7 mouse cellular contexts compared by ENCODE assay signal in the genomic region with DNA sequence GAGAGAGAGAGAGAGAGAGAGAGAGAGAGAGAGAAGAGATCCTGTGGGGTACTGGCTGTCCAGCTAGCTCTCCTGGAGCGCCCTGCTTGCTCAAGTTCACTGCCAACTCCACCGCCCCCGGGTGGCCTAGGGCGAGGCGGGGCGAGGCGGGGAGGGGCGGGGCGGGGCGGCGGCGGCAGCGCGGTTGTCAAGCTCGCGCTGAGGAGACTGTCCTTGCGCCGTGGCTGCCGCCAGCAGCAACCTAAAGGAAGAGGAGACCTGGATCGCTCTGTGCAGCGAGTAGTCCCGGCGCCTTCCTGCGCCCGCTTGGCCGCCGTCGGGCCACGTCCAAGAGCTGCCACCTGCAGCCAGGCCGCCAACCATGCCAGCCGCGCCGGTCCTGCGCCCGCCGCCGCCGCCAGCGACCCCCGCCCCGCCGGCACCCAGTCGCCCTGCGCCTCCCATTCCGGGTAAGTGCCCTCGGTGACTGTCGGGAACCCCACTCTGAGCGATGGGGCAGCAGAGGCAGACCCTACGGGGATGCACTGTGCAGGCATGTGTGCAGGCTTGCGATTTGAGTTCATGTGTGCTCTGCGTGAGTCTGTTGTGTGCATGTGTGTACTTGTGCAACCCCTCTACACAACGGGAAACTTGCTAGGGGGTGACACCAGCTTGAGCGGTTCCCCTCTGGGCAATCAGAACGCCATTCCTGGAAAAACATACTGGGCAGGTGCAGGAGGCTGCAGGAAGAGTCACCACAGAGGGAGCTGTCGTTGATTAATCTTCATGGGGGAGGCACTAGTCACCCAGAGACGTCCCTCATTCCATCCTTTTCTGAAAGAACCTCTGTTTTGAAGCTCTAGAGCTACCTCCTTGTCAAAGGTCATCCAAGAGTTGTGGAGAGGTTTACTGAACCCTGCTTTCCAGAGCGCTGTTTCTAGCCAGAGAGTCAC. TPM values are rescaled to one million over a fixed set of nuclear protein-coding genes. Genes with fewer than 3 reads are reported as not detected.
DNase-seq lines count a peak whose midpoint lies in the region; ATAC-seq and TF ChIP-seq lines count a peak whose summit lies in the region.

Gene Dclk3 (plus strand): TSS at position 178 of the 932 bp plus-strand sequence.

- H3K36me3 ChIP-seq in E14TG2a.4 (ENCODE audit: insufficient read depth, low read length): no peaks in the 10 kb centered on the region
- H3K36me3 ChIP-seq in forebrain, embryonic 12.5 days (replicated peaks): no peaks in the 10 kb centered on the region
- H3K36me3 ChIP-seq in hindbrain, embryonic 15.5 days: no peaks in the 10 kb centered on the region
- no peaks in the 10 kb centered on the region for H3K36me3 ChIP-seq in limb, embryonic 11.5 days (ENCODE audit: control insufficient read depth, insufficient read depth, low read length)
- H3K36me3 ChIP-seq in midbrain, embryonic 10.5 days: no peaks in the 10 kb centered on the region
- H3K36me3 ChIP-seq in testis, adult 2 months (ENCODE audit: control insufficient read depth, insufficient read depth, low read length): no peaks in the 10 kb centered on the region

- DNase-seq in R1 (ENCODE audit: low read depth, low spot score): peak; percentile 39
- peak; percentile 42 for DNase-seq in limb, embryonic 11.5 days (ENCODE audit: low spot score)
- DNase-seq in midbrain, embryonic 10.5 days (ENCODE audit: low spot score): peak; percentile 32

- H3K27me3 ChIP-seq in E14TG2a.4 (ENCODE audit: insufficient read depth, low read length): peaks cover 49% of the 10 kb centered on the region
- H3K27me3 ChIP-seq in forebrain, embryonic 12.5 days: peaks cover 42% of the 10 kb centered on the region
- peaks cover 13% of the 10 kb centered on the region; the same call in 1 of the 2 replicates for H3K27me3 ChIP-seq in hindbrain, embryonic 15.5 days
- peaks cover 23% of the 10 kb centered on the region for H3K27me3 ChIP-seq in limb, embryonic 11.5 days (ENCODE audit: control insufficient read depth, insufficient read depth, low read length)
- peaks cover 48% of the 10 kb centered on the region for H3K27me3 ChIP-seq in midbrain, embryonic 10.5 days (ENCODE audit: low read depth, poor library complexity, severe bottlenecking)
- no peaks in the 10 kb centered on the region for H3K27me3 ChIP-seq in testis, adult 2 months (ENCODE audit: control insufficient read depth, insufficient read depth, low read length)

- peak within 1 kb of the TSS; percentile 72 for H3K4me3 ChIP-seq in E14TG2a.4 (replicated peaks; ENCODE audit: low read length)
- peak within 1 kb of the TSS; percentile 51 for H3K4me3 ChIP-seq in forebrain, embryonic 12.5 days (replicated peaks)
- peak within 1 kb of the TSS; percentile 50 for H3K4me3 ChIP-seq in hindbrain, embryonic 15.5 days
- H3K4me3 ChIP-seq in limb, embryonic 11.5 days (ENCODE audit: low read depth, low read length): peak within 1 kb of the TSS; percentile 43
- peak within 1 kb of the TSS; percentile 63 for H3K4me3 ChIP-seq in midbrain, embryonic 10.5 days
- peak within 1 kb of the TSS; percentile 83 for H3K4me3 ChIP-seq in testis, adult 2 months (ENCODE audit: control insufficient read depth, low read depth, low read length)

- peak; percentile 70 for ATAC-seq in forebrain, embryonic 12.5 days (ENCODE audit: low FRiP score)
- peak; percentile 73 for ATAC-seq in hindbrain, embryonic 15.5 days (ENCODE audit: low FRiP score, low read depth)
- peak; percentile 42; the same call in 1 of the 2 replicates for ATAC-seq in limb, embryonic 11.5 days (ENCODE audit: insufficient number of reproducible peaks, low FRiP score, low TSS enrichment, low read depth)

- H3K9me3 ChIP-seq in E14TG2a.4 (ENCODE audit: low read length): no peaks in the 10 kb centered on the region
- H3K9me3 ChIP-seq in forebrain, embryonic 12.5 days: no peaks in the 10 kb centered on the region
- no peaks in the 10 kb centered on the region for H3K9me3 ChIP-seq in hindbrain, embryonic 15.5 days
- no peaks in the 10 kb centered on the region for H3K9me3 ChIP-seq in limb, embryonic 11.5 days (ENCODE audit: control insufficient read depth, low read length)
- no peaks in the 10 kb centered on the region for H3K9me3 ChIP-seq in midbrain, embryonic 10.5 days (replicated peaks)

- no peak within 1 kb of the TSS for H3K27ac ChIP-seq in forebrain, embryonic 12.5 days
- no peak within 1 kb of the TSS for H3K27ac ChIP-seq in hindbrain, embryonic 15.5 days (replicated peaks)
- no peak within 1 kb of the TSS for H3K27ac ChIP-seq in limb, embryonic 11.5 days (replicated peaks; ENCODE audit: low read depth, low read length)
- peak within 1 kb of the TSS; percentile 38; the same call in 1 of the 2 replicates for H3K27ac ChIP-seq in midbrain, embryonic 10.5 days (replicated peaks)
- no peak within 1 kb of the TSS for H3K27ac ChIP-seq in testis, adult 2 months (ENCODE audit: control insufficient read depth, insufficient read depth, low read depth, low read length)

- H3K4me1 ChIP-seq in E14TG2a.4 (replicated peaks; ENCODE audit: low read depth, low read length): peaks cover 3% of the 10 kb centered on the region
- peaks cover 4% of the 10 kb centered on the region; the same call in 1 of the 2 replicates for H3K4me1 ChIP-seq in forebrain, embryonic 12.5 days
- H3K4me1 ChIP-seq in hindbrain, embryonic 15.5 days (replicated peaks): peaks cover 8% of the 10 kb centered on the region
- no peaks in the 10 kb centered on the region for H3K4me1 ChIP-seq in limb, embryonic 11.5 days (ENCODE audit: control insufficient read depth, insufficient read depth, low read length)
- H3K4me1 ChIP-seq in midbrain, embryonic 10.5 days: peaks cover 12% of the 10 kb centered on the region
- peaks cover 5% of the 10 kb centered on the region for H3K4me1 ChIP-seq in testis, adult 2 months (ENCODE audit: control insufficient read depth, insufficient read depth, low read length)

- no peak for TF ChIP-seq CTCF in E14TG2a.4 (conservative IDR thresholded peaks at IDR 0.05; ENCODE audit: low read length)
- TF ChIP-seq CTCF in testis, adult 2 months (IDR thresholded peaks at IDR 0.05; ENCODE audit: control insufficient read depth, insufficient read depth, insufficient replicate concordance, low read depth, low read length): no peak

- WGBS in forebrain, embryonic 12.5 days: 4% methylated on average over 46 of the region's 57 CpGs
- WGBS in hindbrain, embryonic 15.5 days: 3% methylated on average over 38 of the region's 57 CpGs
- WGBS in limb, embryonic 11.5 days: 4% methylated on average over 47 of the region's 57 CpGs
- WGBS in midbrain, embryonic 10.5 days: 5% methylated on average over 50 of the region's 57 CpGs

- peak within 1 kb of the TSS; percentile 83 for H3K4me2 ChIP-seq in forebrain, embryonic 12.5 days
- peak within 1 kb of the TSS; percentile 63 for H3K4me2 ChIP-seq in hindbrain, embryonic 15.5 days
- H3K4me2 ChIP-seq in limb, embryonic 11.5 days (ENCODE audit: low read depth, severe bottlenecking): peak within 1 kb of the TSS; percentile 61

- peak within 1 kb of the TSS; percentile 61 for H3K9ac ChIP-seq in forebrain, embryonic 12.5 days
- peak within 1 kb of the TSS; percentile 53 for H3K9ac ChIP-seq in hindbrain, embryonic 15.5 days
- peak within 1 kb of the TSS; percentile 40; the same call in 1 of the 2 replicates for H3K9ac ChIP-seq in limb, embryonic 11.5 days (ENCODE audit: low read length)

- no peak for TF ChIP-seq POLR2A in testis, adult 2 months (IDR thresholded peaks at IDR 0.05; ENCODE audit: control insufficient read depth, low read depth, low read length)

RNA-seq across cellular contexts. Expression of gene Dclk3, which starts in this region (rescaled TPM):
- 0.91 and 1.1 TPM in 2 replicates for polyA plus RNA-seq in forebrain, embryonic 12.5 days (2016; fragmentation: Nextera tagmentation; extraction: Ambion mirVana)
- polyA plus RNA-seq in hindbrain, embryonic 15.5 days (2015; fragmentation: Nextera tagmentation; extraction: Ambion mirVana): 6.7 and 7.6 TPM in 2 replicates
- 0.06 and 0.25 TPM in 2 replicates for polyA plus RNA-seq in limb, embryonic 11.5 days (2014; fragmentation: Nextera tagmentation; extraction: Ambion mirVana)
- polyA plus RNA-seq in midbrain, embryonic 10.5 days (2016; fragmentation: Nextera tagmentation; extraction: Ambion mirVana): 0.15 and 0.21 TPM in 2 replicates
- 0.09 and 0.25 TPM in 2 replicates for polyA plus RNA-seq in testis, adult 2 months (2012; rRNA removed)

Comparison
In these comparisons a context has a peak if more than half of its experiments do, and no peak if none do; other contexts are left out.
1. Peak in DNase-seq, ATAC-seq, H3K4me3 ChIP-seq, H3K9ac ChIP-seq and H3K4me2 ChIP-seq in limb, embryonic 11.5 days; RNA of the gene not detected or under 1 TPM.
2. Peak in DNase-seq, H3K4me3 ChIP-seq and H3K27ac ChIP-seq in midbrain, embryonic 10.5 days; RNA of the gene not detected or under 1 TPM.